Mouse (Mus musculus) lung, postnatal 25 days (tissue): ENCODE data around the gene Gm44503.

ENCODE experiments used
- DNase-seq: peaks from one replicate; pipeline ENCODE4 v3.0.0; 2022; ENCODE audit warnings: low spot score

Gm44503 gene

GRCm38 (mm10) chr9:72974734-72975133 is 16.1 kb downstream of the Gm44503 start:
- no peak for DNase-seq

- no peak for DNase-seq
Measured at GRCm38 (mm10) chr9:72975242-72975641, 16.6 kb downstream of the Gm44503 start.

- DNase-seq, result no peak
Measured at GRCm38 (mm10) chr9:72983066-72983465, 24.4 kb downstream of the Gm44503 start.

- peak; percentile 98 for DNase-seq
Measured at GRCm38 (mm10) chr9:72985250-72986220, 26.9 kb downstream of the Gm44503 start, which contains the start of the genes Ccpg1os and Ccpg1. TSS of gene Ccpg1os (minus strand) at chr9:72985382. TSS of gene Ccpg1 (plus strand) at chr9:72985429.

- DNase-seq, result no peak
Measured at GRCm38 (mm10) chr9:72987703-72988102, 29.1 kb downstream of the Gm44503 start.

- DNase-seq, result no peak
Measured at GRCm38 (mm10) chr9:72988706-72989105, 30.1 kb downstream of the Gm44503 start.

- DNase-seq, result no peak
Measured at GRCm38 (mm10) chr9:72991420-72991819, 32.8 kb downstream of the Gm44503 start.

- DNase-seq, result no peak
Measured at GRCm38 (mm10) chr9:72992576-72992975, 33.9 kb downstream of the Gm44503 start.

- no peak for DNase-seq
Measured at GRCm38 (mm10) chr9:72996167-72996566, 37.5 kb downstream of the Gm44503 start.

GRCm38 (mm10) chr9:72996806-72997205 is 38.2 kb downstream of the Gm44503 start:
- DNase-seq, result no peak

GRCm38 (mm10) chr9:73000487-73000886 is 41.8 kb downstream of the Gm44503 start:
- DNase-seq, result no peak

- DNase-seq, result no peak
Measured at GRCm38 (mm10) chr9:73001314-73002011, 42.8 kb downstream of the Gm44503 start.

- no peak for DNase-seq
Measured at GRCm38 (mm10) chr9:73002177-73002576, 43.5 kb downstream of the Gm44503 start.

GRCm38 (mm10) chr9:73004076-73004475 is 45.4 kb downstream of the Gm44503 start:
- peak; percentile 58 for DNase-seq

GRCm38 (mm10) chr9:73005106-73005505 is 46.5 kb downstream of the Gm44503 start:
- DNase-seq, result no peak

GRCm38 (mm10) chr9:73006175-73006574 is 47.5 kb downstream of the Gm44503 start:
- no peak for DNase-seq

- DNase-seq, result no peak
Measured at GRCm38 (mm10) chr9:73008384-73008783, 49.7 kb downstream of the Gm44503 start.

GRCm38 (mm10) chr9:73012629-73013028 is 54.0 kb downstream of the Gm44503 start:
- DNase-seq, result no peak

GRCm38 (mm10) chr9:73014724-73015123 is 56.1 kb downstream of the Gm44503 start:
- no peak for DNase-seq

- DNase-seq, result peak; percentile 70
Measured at GRCm38 (mm10) chr9:73019841-73020240, 61.2 kb downstream of the Gm44503 start.

GRCm38 (mm10) chr9:73020566-73021097 is 62.0 kb downstream of the Gm44503 start:
- peak; percentile 45 for DNase-seq

- no peak for DNase-seq
Measured at GRCm38 (mm10) chr9:73025818-73026636, 67.4 kb downstream of the Gm44503 start.
